Mouse (Mus musculus) Patski (cell line): Measurements from ENCODE around the gene Tigar. TPM values are rescaled to one million over a fixed set of nuclear protein-coding genes. Genes with fewer than 3 reads are reported as not detected.

Experiments used
- ATAC-seq: fragments of 100-300 bp; one replicate; pipeline ENCODE4 v1.8.0; 2021
- CTCF ChIA-PET: fragments of 350-600 bp; sonication (Branson Sonifier 250); formaldehyde crosslinking; loops from one replicate; lab custom pipeline; 2022; ENCODE audit warnings: inconsistent platforms; lab: Charles Lee
- POLR2A ChIA-PET: fragments of 350-600 bp; sonication (Branson Sonifier 250); formaldehyde crosslinking; loops from one replicate; lab custom pipeline; 2022; ENCODE audit warnings: antibody characterized with exemption, inconsistent platforms; lab: Charles Lee
- DNase-seq: peaks from one replicate; pipeline ENCODE4 v3.0.0-alpha.2; 2011; ENCODE audit warnings: low read depth, low spot score
- H3K27me3 ChIP-seq: fragments of 371-371 bp; one replicate; pipeline ENCODE4 v1.5.1; 2021
- CTCF ChIP-seq: fragments of 100-300 bp; IDR thresholded peaks from one replicate; pipeline ENCODE4 v1.5.1; 2021
- in situ Hi-C: fragments of 300-500 bp; cut with MboI; formaldehyde crosslinking; loops from 3 replicates; pipeline ENCODE4 v1.11.1; 2018; ENCODE audit warnings: low pct_unique_long_range_greater_than_20kb, mixed read lengths
- polyA plus RNA-seq: library from polyadenylated mRNA; unstranded; gene quantifications from one replicate; pipeline ENCODE4 v1.2.3, GENCODE M21; 2021

Tigar gene
- polyA plus RNA-seq, 1 experiment from 2014 or later, result 14.4 TPM

DNA sequence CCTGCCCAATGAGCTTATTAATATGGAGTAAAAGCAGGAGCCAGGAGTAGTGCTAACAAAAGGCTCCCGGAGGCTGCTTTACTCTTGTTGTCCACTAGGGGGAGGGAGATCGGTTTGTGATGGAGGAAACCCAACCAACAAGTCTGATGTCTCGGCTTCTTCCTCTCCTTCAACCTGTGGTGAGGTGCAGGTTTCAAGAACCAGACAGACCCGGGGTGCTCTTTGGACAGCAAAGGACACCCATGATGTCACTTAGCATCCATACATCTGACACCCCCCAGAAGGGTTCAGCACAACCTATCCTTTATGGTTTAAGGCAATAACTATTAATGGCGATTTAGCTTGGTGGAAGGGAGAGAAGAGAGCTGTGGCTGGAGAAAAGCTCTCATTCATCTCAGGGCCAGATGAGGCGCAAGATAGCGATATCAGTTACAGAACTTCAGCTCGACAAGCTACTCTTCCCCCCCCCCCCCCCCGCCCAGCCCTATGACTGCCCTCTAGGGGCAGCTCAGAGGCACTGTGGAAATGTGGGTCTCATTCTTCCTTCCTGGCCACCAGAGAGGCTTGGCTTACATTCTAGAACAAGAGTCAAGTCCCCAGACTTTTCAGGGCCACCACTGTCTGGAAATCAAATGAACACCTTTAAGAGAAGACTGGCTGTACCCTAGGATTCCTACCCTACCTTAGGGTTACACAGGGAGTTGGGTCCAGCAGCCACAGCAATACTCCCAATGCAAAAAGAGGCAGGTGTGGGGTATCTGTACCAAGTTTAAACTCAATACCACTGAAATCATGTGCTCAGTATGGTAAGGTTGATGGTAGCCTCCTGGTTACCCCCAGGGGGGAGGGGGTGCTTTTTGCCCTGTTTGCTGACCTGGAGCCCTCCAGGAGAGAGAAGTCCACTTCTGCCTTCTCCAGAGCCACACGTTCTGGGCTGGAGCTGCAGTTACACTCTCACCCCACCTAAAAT is 33.1 kb upstream of the Tigar start:
- ChIA-PET CTCF (interaction anchor here (0.8 to 2.8 kb wide), 14 partner anchors 9 to 897 kb away, joined by 3 to 13 read pairs (median 4); partner anchors contain the start of gene Parp11), POLR2A (no interaction called here)
- ATAC-seq (peak; percentile 75), DNase-seq (no peak)
- no peak for TF ChIP-seq CTCF
- in situ Hi-C loops, result no loop called here
- no peaks in the 10 kb centered on the region for H3K27me3 ChIP-seq

DNA sequence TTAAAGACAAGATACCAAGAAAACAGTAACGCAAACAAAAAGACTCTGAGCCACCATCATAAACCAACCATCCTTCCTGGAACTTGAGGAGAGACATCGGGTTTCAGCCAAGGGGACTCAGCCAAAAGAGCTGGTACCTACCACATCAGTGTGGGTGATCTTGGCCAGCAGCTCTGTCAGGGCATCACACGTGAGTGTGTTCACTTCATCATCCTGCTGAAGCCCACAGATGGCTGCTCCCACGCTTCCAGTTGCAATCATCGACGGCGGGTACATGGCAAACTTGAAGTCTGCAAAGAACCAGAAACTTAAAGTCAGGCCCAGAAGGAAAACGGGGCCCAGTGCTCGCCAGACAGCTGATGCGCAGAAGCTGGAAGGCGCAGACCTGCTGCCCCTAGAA is 29.6 kb upstream of the Tigar start:
- in situ Hi-C loops, result no loop called here
- ChIA-PET CTCF (no interaction called here), POLR2A (interaction anchor here (0.6 kb wide), 2 partner anchors 127 to 216 kb away, joined by 3 to 6 read pairs; no protein-coding TSS in a partner anchor)
- DNase-seq, result no peak
- H3K27me3 ChIP-seq, result no peaks in the 10 kb centered on the region
- ATAC-seq, result no peak
- no peak for TF ChIP-seq CTCF

DNA sequence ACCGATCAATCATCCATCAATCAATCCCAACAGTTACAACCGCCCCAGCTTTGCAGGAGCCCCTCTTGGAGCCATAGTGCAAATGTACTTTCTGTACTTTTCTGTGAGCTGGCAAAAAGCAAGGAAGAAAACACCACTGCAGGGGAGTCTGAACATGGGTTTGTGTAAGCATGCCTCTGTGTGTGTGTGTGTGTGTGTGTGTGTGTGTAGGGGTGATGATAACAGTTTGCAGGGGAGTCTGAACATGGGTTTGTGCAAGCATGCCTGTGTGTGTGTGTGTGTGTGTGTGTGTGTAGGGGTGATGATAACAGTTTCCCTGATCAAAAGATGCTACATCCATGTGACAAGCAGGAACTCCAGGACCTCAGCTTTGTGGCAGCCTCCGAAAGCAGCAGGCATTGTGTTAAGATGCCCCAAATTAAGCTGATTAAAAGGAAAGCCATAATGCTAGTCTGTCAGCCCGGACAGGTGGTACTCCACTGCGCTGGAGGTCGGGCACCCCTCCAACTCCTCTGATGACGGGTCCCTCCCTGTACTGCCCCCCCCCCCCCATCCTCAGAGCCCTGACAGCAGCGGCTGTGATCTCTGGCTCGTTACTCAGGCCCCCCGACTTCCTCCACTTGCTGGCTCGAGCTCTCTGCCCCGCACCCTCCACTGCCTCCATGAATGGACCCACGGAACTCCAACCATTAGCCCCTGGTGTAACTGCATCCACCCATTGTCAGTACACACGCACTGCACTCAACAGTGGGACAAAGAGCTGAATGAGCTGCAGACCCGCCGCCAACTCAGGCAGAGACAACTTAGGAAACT is 24.3 kb upstream of the Tigar start:
- CTCF ChIA-PET, result interaction anchor here (1.9 kb wide), 1 partner anchor 8 kb away, joined by 13 read pairs; no protein-coding TSS in a partner anchor
- no peaks in the 10 kb centered on the region for H3K27me3 ChIP-seq
- DNase-seq, result no peak
- no peak for TF ChIP-seq CTCF
- no peak for ATAC-seq
- POLR2A ChIA-PET, result interaction anchor here (0.6 to 0.8 kb wide), 2 partner anchors 11 to 179 kb away, joined by 3 read pairs; no protein-coding TSS in a partner anchor
- in situ Hi-C loops, result no loop called here

DNA sequence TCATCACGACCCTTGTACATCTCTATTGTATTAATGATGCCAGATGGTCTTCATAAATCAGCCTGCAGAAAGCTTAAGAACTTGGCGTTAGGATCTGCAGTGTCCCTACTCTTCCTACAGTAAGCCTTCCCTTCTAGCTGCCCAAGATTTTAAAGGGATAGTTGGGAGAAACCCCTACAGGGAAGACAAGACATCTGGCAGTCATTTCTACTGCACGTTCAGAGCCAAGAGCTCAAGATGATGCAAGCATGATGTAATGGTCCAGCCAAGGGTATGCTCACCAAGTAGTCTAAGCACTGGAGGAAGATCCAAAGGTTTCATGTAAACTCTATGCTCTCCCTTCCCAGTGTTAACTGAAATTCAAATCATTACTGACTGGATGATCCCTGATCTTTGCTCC is 23.4 kb upstream of the Tigar start:
- no peak for TF ChIP-seq CTCF
- H3K27me3 ChIP-seq, result no peaks in the 10 kb centered on the region
- ChIA-PET POLR2A (interaction anchor here (0.7 to 0.8 kb wide), 2 partner anchors 180 to 272 kb away, joined by 3 to 5 read pairs; no protein-coding TSS in a partner anchor), CTCF (interaction anchor here (1.9 kb wide), 1 partner anchor 9 kb away, joined by 13 read pairs; no protein-coding TSS in a partner anchor)
- in situ Hi-C loops, result no loop called here
- no peak for ATAC-seq
- no peak for DNase-seq

- CTCF ChIA-PET, result interaction anchor here (1.1 to 1.9 kb wide), 2 partner anchors 10 kb away, joined by 3 to 13 read pairs; no protein-coding TSS in a partner anchor
Observed at GRCm38 (mm10) chr6:127131946-127132345, 22.6 kb upstream of the Tigar start.

DNA sequence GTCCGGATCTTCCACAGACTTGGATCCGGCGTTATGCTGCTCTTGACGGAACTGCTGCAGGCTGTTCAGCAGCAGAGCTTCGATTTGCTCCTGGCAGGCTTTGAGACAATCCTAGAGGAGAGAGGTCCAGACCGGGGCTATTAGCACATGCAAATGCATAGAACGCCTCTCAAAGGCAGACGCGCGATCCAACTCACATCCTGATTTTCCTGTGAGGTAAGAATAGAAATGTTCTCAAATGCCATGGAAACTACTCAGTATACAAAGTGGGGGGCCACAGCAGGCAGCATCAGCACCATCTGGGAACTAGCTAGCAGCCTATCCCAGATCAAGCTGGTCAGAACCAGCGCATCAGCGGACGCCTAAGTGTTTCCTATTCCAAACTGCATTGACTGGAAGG is 21.0 kb upstream of the Tigar start:
- POLR2A ChIA-PET, result no interaction called here
- CTCF ChIA-PET, result no interaction called here
- no peaks in the 10 kb centered on the region for H3K27me3 ChIP-seq
- DNase-seq (no peak), ATAC-seq (no peak)
- in situ Hi-C loops, result no loop called here
- TF ChIP-seq CTCF, result no peak

More at GRCm38 (mm10) chr6:127131946-127132345, 22.6 kb upstream of the Tigar start:
- in situ Hi-C loops, result no loop called here
- no peak for ATAC-seq
- DNase-seq, result no peak
- no peaks in the 10 kb centered on the region for H3K27me3 ChIP-seq
- no peak for TF ChIP-seq CTCF
- POLR2A ChIA-PET, result no interaction called here

GRCm38 (mm10) chr6:127129659-127130058 is 20.3 kb upstream of the Tigar start:
- ChIA-PET POLR2A (interaction anchor here (1.0 kb wide), 1 partner anchor 16 kb away, joined by 3 read pairs; no protein-coding TSS in a partner anchor), CTCF (interaction anchor here (1.8 kb wide), 1 partner anchor 12 kb away, joined by 5 read pairs; no protein-coding TSS in a partner anchor)
- ATAC-seq, result no peak
- H3K27me3 ChIP-seq, result no peaks in the 10 kb centered on the region
- in situ Hi-C loops, result no loop called here
- no peak for DNase-seq
- TF ChIP-seq CTCF, result no peak

DNA sequence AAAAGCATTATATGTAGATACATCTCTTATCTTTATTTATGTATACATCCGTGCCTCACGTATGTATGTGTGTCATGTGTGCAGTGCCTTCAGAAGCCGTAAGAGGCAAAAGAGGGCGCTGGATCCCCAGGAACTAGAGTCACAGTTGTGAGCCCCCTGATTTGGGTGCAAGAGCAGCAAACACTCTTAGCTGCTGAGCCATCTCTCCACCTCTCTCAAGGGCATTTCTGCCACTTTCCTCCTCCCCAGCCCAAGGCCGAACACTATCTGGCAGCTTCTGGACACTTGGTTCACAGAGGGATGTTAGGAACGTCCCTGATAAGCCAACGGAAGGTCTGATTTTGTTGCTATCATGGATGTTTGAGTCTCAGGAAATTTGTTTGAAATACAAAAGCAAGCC is 14.1 kb upstream of the Tigar start:
- POLR2A ChIA-PET, result no interaction called here
- ATAC-seq, result no peak
- DNase-seq, result no peak
- H3K27me3 ChIP-seq, result no peaks in the 10 kb centered on the region
- in situ Hi-C loops, result no loop called here
- TF ChIP-seq CTCF, result no peak
- CTCF ChIA-PET, result interaction anchor here (0.6 kb wide), 1 partner anchor 142 kb away, joined by 4 read pairs; no protein-coding TSS in a partner anchor

DNA sequence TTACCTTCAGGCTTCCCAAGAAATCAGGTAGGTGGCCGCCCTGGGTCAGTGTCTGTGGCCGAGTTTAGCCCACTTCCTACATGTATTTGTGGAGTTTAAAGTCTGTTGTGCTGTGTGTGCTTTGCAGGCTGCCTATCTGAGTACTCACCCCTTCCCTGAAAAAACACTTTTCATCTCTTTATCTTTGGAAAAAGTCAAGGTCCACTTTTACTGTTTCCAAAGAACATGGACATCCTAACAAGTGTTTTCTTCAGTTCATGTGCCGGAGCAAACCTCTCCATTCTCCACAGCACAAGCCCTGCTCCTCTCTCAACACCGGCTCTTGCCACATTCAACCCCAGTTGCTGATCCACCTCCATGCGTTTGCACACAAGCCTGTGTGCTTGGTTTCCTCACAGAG is 13.6 kb upstream of the Tigar start:
- ChIA-PET POLR2A (no interaction called here), CTCF (no interaction called here)
- H3K27me3 ChIP-seq, result no peaks in the 10 kb centered on the region
- in situ Hi-C loops, result no loop called here
- ATAC-seq (no peak), DNase-seq (no peak)
- no peak for TF ChIP-seq CTCF

GRCm38 (mm10) chr6:127122221-127122806 is 13.0 kb upstream of the Tigar start:
- no peak for ATAC-seq
- CTCF ChIA-PET, result interaction anchor here (1.2 kb wide), 1 partner anchor 9 kb away, joined by 3 read pairs; no protein-coding TSS in a partner anchor
- TF ChIP-seq CTCF, result no peak
- in situ Hi-C loops, result no loop called here
- DNase-seq, result no peak
- H3K27me3 ChIP-seq, result no peaks in the 10 kb centered on the region
- POLR2A ChIA-PET, result no interaction called here
